Mouse (Mus musculus) adrenal gland, postnatal 14 days (tissue): ENCODE data around the gene Krt31. TPM values are rescaled to one million over a fixed set of nuclear protein-coding genes. Genes with fewer than 3 reads are reported as not detected.

Experiments used
- DNase-seq: peaks from one replicate; pipeline ENCODE4 v3.0.0; 2021; ENCODE audit warnings: mixed read lengths
- total RNA-seq: library from RNA; stranded (reverse); gene quantifications from 2 replicates; pipeline ENCODE4 v1.2.3, GENCODE M21; 2021

Gene Krt31
- total RNA-seq, 1 experiment from 2014 or later = not detected

GRCm38 (mm10) chr11:100005905-100006304, 44.4 kb downstream of the Krt31 start:
- no peak for DNase-seq

GRCm38 (mm10) chr11:100004846-100005245, 45.5 kb downstream of the Krt31 start:
- DNase-seq = peak; percentile 62

GRCm38 (mm10) chr11:99999091-99999490, 51.3 kb downstream of the Krt31 start:
- DNase-seq = no peak

Other genes with a start within 250 kb of the Krt31 start
- gene Gm11554, start 246.1 kb downstream of the Krt31 start, total RNA-seq = not detected in 2 replicates
- not detected in 2 replicates for gene Krtap4-13, start 240.7 kb downstream of the Krt31 start, total RNA-seq
- not detected in 2 replicates for gene Gm11564, start 234.9 kb downstream of the Krt31 start, total RNA-seq
- gene 2300003K06Rik, start 212.5 kb downstream of the Krt31 start, total RNA-seq = not detected in 2 replicates
- gene Krtap4-16, start 198.9 kb downstream of the Krt31 start, total RNA-seq = not detected in 2 replicates
- not detected in 2 replicates for gene Gm11568, start 192.6 kb downstream of the Krt31 start, total RNA-seq
- gene Gm11559, start 186.1 kb downstream of the Krt31 start, total RNA-seq = not detected in 2 replicates
- not detected in 2 replicates for gene Krtap9-1, start 177.2 kb downstream of the Krt31 start, total RNA-seq
- gene Gm11567, start 171.4 kb downstream of the Krt31 start, total RNA-seq = not detected in 2 replicates
- gene Krtap31-1, start 142.6 kb downstream of the Krt31 start, total RNA-seq = not detected in 2 replicates
- gene Gm11565, start 135.8 kb downstream of the Krt31 start, total RNA-seq = not detected in 2 replicates
- not detected in 2 replicates for gene Krtap31-2, start 114.3 kb downstream of the Krt31 start, total RNA-seq
- gene Krtap9-5, start 102.1 kb downstream of the Krt31 start, total RNA-seq = not detected in 2 replicates
- not detected in 2 replicates for gene Krtap29-1, start 71.5 kb downstream of the Krt31 start, total RNA-seq
- not detected in 2 replicates for gene Krtap16-1, start 64.0 kb downstream of the Krt31 start, total RNA-seq
- gene Krtap17-1, start 56.6 kb downstream of the Krt31 start, total RNA-seq = not detected in 2 replicates
- not detected in 2 replicates for gene Krt33a, start 34.3 kb downstream of the Krt31 start, total RNA-seq
- not detected in 2 replicates for gene Krt33b, start 20.7 kb downstream of the Krt31 start, total RNA-seq
- gene Krt34, start 9.0 kb downstream of the Krt31 start, total RNA-seq = not detected in 2 replicates
- not detected in 2 replicates for gene Krt32, start 37.7 kb upstream of the Krt31 start, total RNA-seq
- gene Krt35, start 45.7 kb upstream of the Krt31 start, total RNA-seq = not detected in 2 replicates
- gene Krt36, start 55.1 kb upstream of the Krt31 start, total RNA-seq = 0.19 TPM in 1 of 2 replicates, not detected in the other
- gene Krt13, start 71.0 kb upstream of the Krt31 start, total RNA-seq = not detected in 2 replicates
- gene Krt15, start 85.4 kb upstream of the Krt31 start, total RNA-seq = not detected in 2 replicates
- 6.4 and 6.6 TPM in 2 replicates for gene Krt19, start 98.1 kb upstream of the Krt31 start, total RNA-seq
- gene Krt9, start 142.7 kb upstream of the Krt31 start, total RNA-seq = not detected in 2 replicates
- 0.38 and 0.41 TPM in 2 replicates for gene Krt14, start 157.0 kb upstream of the Krt31 start, total RNA-seq
- not detected in 2 replicates for gene Krt16, start 198.4 kb upstream of the Krt31 start, total RNA-seq
- not detected in 2 replicates for gene Krt17, start 210.5 kb upstream of the Krt31 start, total RNA-seq
- not detected in 2 replicates for gene Krt42, start 219.3 kb upstream of the Krt31 start, total RNA-seq